Mouse (Mus musculus): ENCODE results near the gene P4ha2.

P4ha2 gene

GRCm38 (mm10) chr11:54090091-54090879 lies 9.6 kb upstream of the P4ha2 start:
- ChIA-PET POLR2A (interaction anchor here in 2 of 4 experiments (0.7 to 1.1 kb wide), 3 partner anchors 23 to 348 kb away, joined by 3 to 4 read pairs (median 3); partner anchors contain the start of gene Fnip1 (in 1 of the 2)), CTCF (interaction anchor here (0.6 to 3.3 kb wide), 16 partner anchors 18 to 236 kb away, joined by 3 to 105 read pairs (median 12); no protein-coding TSS in a partner anchor)

- CTCF ChIA-PET, result interaction anchor here (1.3 to 2.1 kb wide), 9 partner anchors 11 to 172 kb away, joined by 3 to 26 read pairs (median 5); no protein-coding TSS in a partner anchor
Measured at GRCm38 (mm10) chr11:54091726-54092125, 8.2 kb upstream of the P4ha2 start.

GRCm38 (mm10) chr11:54092188-54092587 lies 7.7 kb upstream of the P4ha2 start:
- ChIA-PET POLR2A (no interaction called here), CTCF (interaction anchor here (0.6 to 2.1 kb wide), 18 partner anchors 9 to 372 kb away, joined by 3 to 26 read pairs (median 4); no protein-coding TSS in a partner anchor)

More at GRCm38 (mm10) chr11:54091726-54092125, 8.2 kb upstream of the P4ha2 start:
- POLR2A ChIA-PET, result interaction anchor here in 1 of 4 experiments (0.6 kb wide), 1 partner anchor 35 kb away, joined by 3 read pairs; no protein-coding TSS in a partner anchor

- POLR2A ChIA-PET, result interaction anchor here in 1 of 4 experiments (1.5 kb wide), 1 partner anchor 91 kb away, joined by 4 read pairs; no protein-coding TSS in a partner anchor
- CTCF ChIA-PET, result interaction anchor here (0.5 to 2.1 kb wide), 26 partner anchors 8 to 372 kb away, joined by 3 to 26 read pairs (median 4); partner anchors contain the start of gene Il3 (in 1 of the 4)
Measured at GRCm38 (mm10) chr11:54093000-54093399, 6.9 kb upstream of the P4ha2 start.

- ChIA-PET CTCF (interaction anchor here in 2 of 4 experiments (0.8 to 1.7 kb wide), 4 partner anchors 8 to 49 kb away, joined by 3 to 10 read pairs (median 3); no protein-coding TSS in a partner anchor), POLR2A (interaction anchor here in 3 of 4 experiments (2.1 to 5.0 kb wide), 3 partner anchors 11 to 12 kb away, joined by 5 to 40 read pairs (median 7); no protein-coding TSS in a partner anchor)
Measured at GRCm38 (mm10) chr11:54100692-54101591, 1.0 kb downstream of the P4ha2 start.

GRCm38 (mm10) chr11:54101701-54102100 lies 1.8 kb downstream of the P4ha2 start:
- CTCF ChIA-PET, result interaction anchor here in 3 of 4 experiments (1.0 to 1.4 kb wide), 5 partner anchors 9 to 75 kb away, joined by 3 to 6 read pairs (median 3); no protein-coding TSS in a partner anchor
- POLR2A ChIA-PET, result interaction anchor here in 3 of 4 experiments (1.1 to 5.0 kb wide), 4 partner anchors 10 to 332 kb away, joined by 3 to 40 read pairs (median 6); partner anchors contain the start of gene Irf1 (in 1 of the 3)

GRCm38 (mm10) chr11:54102706-54103449 lies 3.0 kb downstream of the P4ha2 start:
- POLR2A ChIA-PET, result interaction anchor here in 3 of 4 experiments (1.1 to 5.0 kb wide), 4 partner anchors 9 to 333 kb away, joined by 3 to 40 read pairs (median 5); partner anchors contain the start of gene Irf1 (in 1 of the 3)
- CTCF ChIA-PET, result interaction anchor here (0.7 to 1.4 kb wide), 7 partner anchors 9 to 76 kb away, joined by 3 to 6 read pairs (median 3); no protein-coding TSS in a partner anchor

- CTCF ChIA-PET, result interaction anchor here in 1 of 4 experiments (1.3 kb wide), 1 partner anchor 16 kb away, joined by 3 read pairs; no protein-coding TSS in a partner anchor
- POLR2A ChIA-PET, result no interaction called here
Measured at GRCm38 (mm10) chr11:54105011-54105410, 5.1 kb downstream of the P4ha2 start.

- POLR2A ChIA-PET, result no interaction called here
- CTCF ChIA-PET, result interaction anchor here in 1 of 4 experiments (0.8 kb wide), 1 partner anchor 18 kb away, joined by 3 read pairs; no protein-coding TSS in a partner anchor
Measured at GRCm38 (mm10) chr11:54106676-54107075, 6.8 kb downstream of the P4ha2 start.

GRCm38 (mm10) chr11:54107239-54107638 lies 7.3 kb downstream of the P4ha2 start:
- ChIA-PET POLR2A (interaction anchor here in 1 of 4 experiments (0.7 kb wide), 1 partner anchor 23 kb away, joined by 3 read pairs; no protein-coding TSS in a partner anchor), CTCF (interaction anchor here in 1 of 4 experiments (0.8 kb wide), 1 partner anchor 19 kb away, joined by 3 read pairs; no protein-coding TSS in a partner anchor)

GRCm38 (mm10) chr11:54108131-54108530 lies 8.2 kb downstream of the P4ha2 start:
- ChIA-PET POLR2A (interaction anchor here in 1 of 4 experiments (0.9 kb wide), 1 partner anchor 35 kb away, joined by 3 read pairs; no protein-coding TSS in a partner anchor), CTCF (no interaction called here)

GRCm38 (mm10) chr11:54108894-54109293 lies 9.0 kb downstream of the P4ha2 start:
- POLR2A ChIA-PET, result interaction anchor here in 1 of 4 experiments (1.0 kb wide), 1 partner anchor 11 kb away, joined by 3 read pairs; no protein-coding TSS in a partner anchor
- CTCF ChIA-PET, result no interaction called here

GRCm38 (mm10) chr11:54111291-54111690 lies 11.4 kb downstream of the P4ha2 start:
- POLR2A ChIA-PET, result interaction anchor here in 2 of 4 experiments (0.8 to 4.2 kb wide), 5 partner anchors 9 to 411 kb away, joined by 3 to 40 read pairs (median 4); partner anchors contain the start of genes Rapgef6 (in 2 of the 2) and P4ha2 (in 1 of the 2)
- CTCF ChIA-PET, result interaction anchor here (0.5 to 2.4 kb wide), 8 partner anchors 19 to 982 kb away, joined by 3 to 12 read pairs (median 3); no protein-coding TSS in a partner anchor

GRCm38 (mm10) chr11:54111976-54112741 lies 12.3 kb downstream of the P4ha2 start:
- POLR2A ChIA-PET, result interaction anchor here (0.5 to 4.2 kb wide), 35 partner anchors 9 to 985 kb away, joined by 3 to 40 read pairs (median 4); partner anchors contain the start of genes Rapgef6 (in 2 of the 4), Slc22a21 (in 2 of the 4), Fnip1 (in 1 of the 4) and Gm2a (in 1 of the 4)
- CTCF ChIA-PET, result interaction anchor here (0.6 to 2.4 kb wide), 20 partner anchors 9 to 646 kb away, joined by 3 to 25 read pairs (median 4); no protein-coding TSS in a partner anchor

GRCm38 (mm10) chr11:54112920-54113319 lies 13.0 kb downstream of the P4ha2 start:
- POLR2A ChIA-PET, result interaction anchor here in 3 of 4 experiments (0.5 to 4.2 kb wide), 36 partner anchors 10 to 1292 kb away, joined by 3 to 40 read pairs (median 4); partner anchors contain the start of genes Rapgef6 (in 3 of the 3), Slc22a21 (in 2 of the 3), Fnip1 (in 1 of the 3) and Gm2a (in 1 of the 3)
- CTCF ChIA-PET, result interaction anchor here (0.6 to 2.4 kb wide), 19 partner anchors 10 to 646 kb away, joined by 3 to 25 read pairs (median 4); no protein-coding TSS in a partner anchor

Measured in embryonic stem cell, embryonic (primary cell).